Mouse (Mus musculus): ENCODE measurements around the gene Dcp1b.

The Dcp1b gene

DNA sequence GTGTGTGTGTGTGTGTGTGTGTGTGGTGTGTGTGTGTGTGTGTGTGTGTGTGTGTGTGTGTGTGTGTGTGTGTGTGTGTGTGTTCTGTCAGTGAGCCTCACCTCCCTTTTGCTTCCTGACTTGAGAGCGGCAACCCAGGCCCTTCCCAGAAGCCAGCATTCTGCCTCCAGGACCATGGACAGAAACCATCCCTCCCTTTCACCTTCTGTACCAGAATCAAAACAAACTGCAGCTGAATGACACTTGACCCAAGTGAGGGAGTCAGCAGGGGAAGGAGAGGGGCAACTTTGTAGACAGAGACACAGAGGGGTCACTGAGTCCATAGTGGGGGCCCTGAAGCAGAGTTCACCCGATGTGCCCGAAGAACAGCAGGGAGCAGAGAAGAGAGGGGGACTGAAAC, 58.0 kb downstream of the Dcp1b start:
- DNase-seq (ENCODE audit: low spot score in 2 of 2), result no peak

DNA sequence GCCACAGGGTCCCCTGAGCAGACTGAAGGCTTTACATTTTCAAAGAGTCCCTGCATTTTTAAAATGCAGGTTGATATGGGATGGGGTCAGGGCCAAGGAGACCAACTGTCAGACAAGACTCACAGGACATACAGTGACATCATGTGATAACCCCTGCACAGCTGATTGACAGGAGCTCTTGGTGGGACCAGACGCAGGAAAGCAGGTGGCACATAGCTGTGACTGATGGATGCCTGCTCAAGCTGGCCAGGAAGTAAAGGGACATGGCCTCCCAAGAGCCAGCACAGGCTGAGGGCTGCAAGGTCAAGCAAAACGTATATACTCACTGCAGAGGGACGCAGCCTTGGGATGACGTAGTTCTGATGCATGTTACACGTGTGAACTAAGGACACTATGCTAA, 60.4 kb downstream of the Dcp1b start:
- DNase-seq (ENCODE audit: low spot score in 2 of 2), result no peak

GRCm38 (mm10) chr6:119236241-119236640, 61.2 kb downstream of the Dcp1b start, which contains the start of gene Cacna2d4:
Gene Cacna2d4, plus strand, starts transcription at chr6:119236526.
- no peak for DNase-seq (ENCODE audit: low spot score in 2 of 2)

- no peak for DNase-seq (ENCODE audit: low spot score in 2 of 2)
Measured at GRCm38 (mm10) chr6:119237427-119237989, 62.5 kb downstream of the Dcp1b start.

- DNase-seq (ENCODE audit: low spot score in 2 of 2), result no peak
Measured at GRCm38 (mm10) chr6:119239341-119240005, 64.4 kb downstream of the Dcp1b start.

DNA sequence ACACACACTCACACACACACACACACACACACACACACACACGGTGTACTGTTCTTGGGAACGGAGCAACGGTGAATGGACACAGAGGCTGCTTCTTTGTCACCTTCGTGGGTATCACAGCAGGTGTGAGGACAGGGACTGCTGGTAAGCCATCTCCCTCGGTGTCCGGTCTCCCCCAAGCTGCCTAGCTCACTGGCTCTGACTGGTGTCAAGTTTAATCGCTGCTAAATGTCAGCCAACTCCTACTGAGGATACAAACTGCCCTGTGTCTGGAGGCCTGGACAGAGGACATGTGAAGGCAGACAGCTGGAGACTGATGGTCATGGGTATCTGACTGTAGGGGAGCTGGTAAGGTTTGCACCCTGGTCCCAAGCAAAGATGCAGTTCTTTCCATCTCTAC, 65.2 kb downstream of the Dcp1b start:
- DNase-seq (ENCODE audit: low spot score in 2 of 2), result no peak

GRCm38 (mm10) chr6:119240871-119241705, 66.0 kb downstream of the Dcp1b start:
- no peak for DNase-seq (ENCODE audit: low spot score in 2 of 2)

GRCm38 (mm10) chr6:119246082-119246481, 71.0 kb downstream of the Dcp1b start:
- DNase-seq (ENCODE audit: low spot score in 2 of 2), result no peak

- no peak for DNase-seq (ENCODE audit: low spot score in 2 of 2)
Measured at GRCm38 (mm10) chr6:119248578-119248977, 73.5 kb downstream of the Dcp1b start.

DNA sequence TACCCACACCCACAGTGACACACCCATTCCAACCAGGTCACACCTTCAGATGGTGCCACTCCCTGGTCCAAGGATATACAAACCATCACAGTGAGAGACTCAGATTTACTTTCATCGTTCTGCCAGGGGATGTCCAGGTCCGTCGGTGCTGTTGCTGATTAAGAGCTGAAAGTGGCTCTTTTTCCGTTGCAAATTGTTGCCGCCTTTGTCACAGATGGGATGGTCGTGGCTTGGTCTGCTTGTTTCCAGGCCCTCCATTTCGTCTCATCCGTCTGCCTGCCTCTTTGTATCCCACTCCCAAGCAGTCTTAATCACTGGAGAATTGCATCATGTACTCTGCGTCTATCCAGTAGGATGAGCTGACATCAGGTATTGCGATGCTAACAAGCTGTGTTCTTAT, 74.7 kb downstream of the Dcp1b start:
- no peak for DNase-seq (ENCODE audit: low spot score in 2 of 2)

DNA sequence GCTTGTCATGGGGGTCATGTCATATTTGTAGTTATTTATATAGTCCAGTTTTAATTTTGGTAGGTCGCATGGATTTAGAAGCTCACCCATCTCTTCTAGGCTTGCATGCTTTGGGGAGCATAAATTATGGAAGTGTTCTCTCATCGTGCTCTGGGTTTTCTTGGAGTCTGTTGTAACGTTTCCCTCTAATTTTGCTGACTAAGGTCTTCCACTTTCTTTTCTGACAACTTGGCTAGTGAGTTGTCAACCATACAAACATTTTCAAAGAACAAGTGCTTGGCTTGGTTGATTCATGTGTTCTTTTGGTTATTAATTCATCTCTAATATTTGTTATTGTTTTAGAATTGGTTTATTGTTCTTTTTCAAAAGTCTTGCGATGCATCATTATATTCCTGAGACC, 76.7 kb downstream of the Dcp1b start:
- no peak for DNase-seq (ENCODE audit: low spot score in 2 of 2)

All from natural killer cell, adult 2 months (primary cell).